Mouse (Mus musculus) testis, adult 2 months (tissue): ENCODE results near the gene Endou.

Experiments used
- CTCF ChIP-seq: fragments of 200-500 bp; IDR thresholded peaks from 2 replicates; pipeline ENCODE4 v1.5.1; 2012; ENCODE audit warnings: low read depth, mild to moderate bottlenecking, inconsistent platforms, low read length, moderate library complexity; ENCODE audit not compliant: control insufficient read depth, insufficient read depth, insufficient replicate concordance
- POLR2A ChIP-seq: fragments of 200-500 bp; IDR thresholded peaks from 2 replicates; pipeline ENCODE4 v1.6.1; 2012; ENCODE audit warnings: low read depth, mild to moderate bottlenecking, inconsistent platforms, low read length, moderate library complexity; ENCODE audit not compliant: control insufficient read depth

- no peak for TF ChIP-seq CTCF
- no peak for TF ChIP-seq POLR2A
These were observed 849 bp upstream of the Endou start for GRCm38 (mm10) chr15:97731988-97732387.
